Mouse (Mus musculus) hindbrain, embryonic 16.5 days (tissue): ENCODE results near the gene Bmp7. TPM values are rescaled to one million over a fixed set of nuclear protein-coding genes. Genes with fewer than 3 reads are reported as not detected.
A peak's percentile ranks its signal among the peaks of the same experiment; 100 is the strongest.

Experiments used
- ATAC-seq: fragments of 200-750 bp; cut with Nextera tagmentation; 2 replicates; pipeline ENCODE4 v1.8.0; 2017; ENCODE audit warnings: moderate TSS enrichment, moderate library complexity
- H3K27ac ChIP-seq: fragments of 300-500 bp; sonication (generic); 2 replicates; pipeline ENCODE4 v1.5.1; 2014; ENCODE audit warnings: low read depth, mild to moderate bottlenecking, control low read depth, low read length, moderate library complexity
- H3K27me3 ChIP-seq: fragments of 300-500 bp; sonication (generic); replicated peaks from 2 replicates; pipeline ENCODE4 v1.6.1; 2014; ENCODE audit warnings: low read length; ENCODE audit not compliant: control insufficient read depth, insufficient read depth
- H3K36me3 ChIP-seq: fragments of 300-500 bp; sonication (generic); 2 replicates; pipeline ENCODE4 v1.6.1; 2014; ENCODE audit warnings: mild to moderate bottlenecking, low read length, moderate library complexity, mixed read lengths; ENCODE audit not compliant: control insufficient read depth, insufficient read depth
- H3K4me1 ChIP-seq: fragments of 300-500 bp; sonication (generic); 2 replicates; pipeline ENCODE4 v1.6.1; 2014; ENCODE audit warnings: low read depth, low read length; ENCODE audit not compliant: control insufficient read depth, insufficient read depth
- H3K4me2 ChIP-seq: fragments of 300-500 bp; sonication (generic); 2 replicates; pipeline ENCODE4 v1.6.1; 2014; ENCODE audit warnings: mild to moderate bottlenecking, low read length, control low read depth, moderate library complexity
- H3K4me3 ChIP-seq: fragments of 300-500 bp; sonication (generic); 2 replicates; pipeline ENCODE4 v1.5.1; 2014; ENCODE audit warnings: mild to moderate bottlenecking, low read length, control low read depth, moderate library complexity
- H3K9ac ChIP-seq: fragments of 300-500 bp; sonication (generic); 2 replicates; pipeline ENCODE4 v1.6.1; 2014; ENCODE audit warnings: low read depth, mild to moderate bottlenecking, control low read depth, low read length, moderate library complexity
- H3K9me3 ChIP-seq: fragments of 300-500 bp; sonication (generic); 2 replicates; pipeline ENCODE4 v1.6.1; 2014; ENCODE audit warnings: mild to moderate bottlenecking, low read length, moderate library complexity; ENCODE audit not compliant: control insufficient read depth
- WGBS: fragments of 180-500 bp; shearing (Covaris S2); extraction: QIAGEN DNeasy Blood & Tissue Kit; methylation state at CpG from one replicate; pipeline ENCODE4 v1.1.7; 2014; 5-methylcytosine and 5-hydroxymethylcytosine counted together
- polyA plus RNA-seq: library from polyadenylated mRNA; unstranded; fragments of >200 nt; fragmentation: Nextera tagmentation; extraction: Ambion mirVana; gene quantifications from 2 replicates; pipeline ENCODE4 v1.2.1, GENCODE M21; 2015

Gene Bmp7
- polyA plus RNA-seq, 1 experiment from 2014 or later: 13.7 TPM

- ATAC-seq: no peak
- no peaks in the 10 kb centered on the region for H3K36me3 ChIP-seq
- 87% methylated on average over 6 of the region's 6 CpGs for WGBS
Measured at GRCm38 (mm10) chr2:172836516-172836915, 103.6 kb downstream of the Bmp7 start.

GRCm38 (mm10) chr2:172833196-172833595 is 106.9 kb downstream of the Bmp7 start:
- ATAC-seq: peak; percentile 31; the same call in 1 of the 2 replicates
- WGBS: 8% methylated on average over 2 of the region's 2 CpGs
- 0 out of 2 replicates have a peak overlapping the region, but pooled peaks have one; percentile 3 for H3K27ac ChIP-seq

More at GRCm38 (mm10) chr2:172836516-172836915, 103.6 kb downstream of the Bmp7 start:
- Histone ChIP-seq H3K9me3 (no peaks in the 10 kb centered on the region), H3K27me3 (no peaks in the 10 kb centered on the region), H3K4me2 (no peak overlapping the region), H3K27ac (no peak overlapping the region), H3K4me1 (peaks cover 4% of the 10 kb centered on the region; the same call in 1 of the 2 replicates), H3K4me3 (no peak overlapping the region), H3K9ac (no peak overlapping the region)

GRCm38 (mm10) chr2:172831762-172832161 is 108.4 kb downstream of the Bmp7 start:
- H3K4me3 ChIP-seq: no peak overlapping the region
- no peaks in the 10 kb centered on the region for H3K9me3 ChIP-seq
- no peaks in the 10 kb centered on the region for H3K36me3 ChIP-seq
- 19% methylated on average over 5 of the region's 5 CpGs for WGBS
- no peak overlapping the region for H3K9ac ChIP-seq
- no peak overlapping the region for H3K4me2 ChIP-seq
- peaks cover 2% of the 10 kb centered on the region; the same call in 1 of the 2 replicates for H3K27me3 ChIP-seq
- peak; percentile 56 for ATAC-seq
- H3K27ac ChIP-seq: no peak overlapping the region
- H3K4me1 ChIP-seq: peaks cover 4% of the 10 kb centered on the region; the same call in 1 of the 2 replicates

More at GRCm38 (mm10) chr2:172833196-172833595, 106.9 kb downstream of the Bmp7 start:
- no peak overlapping the region for H3K4me2 ChIP-seq
- H3K9ac ChIP-seq: no peak overlapping the region
- H3K36me3 ChIP-seq: no peaks in the 10 kb centered on the region
- peaks cover 2% of the 10 kb centered on the region; the same call in 1 of the 2 replicates for H3K27me3 ChIP-seq
- peaks cover 4% of the 10 kb centered on the region; the same call in 1 of the 2 replicates for H3K4me1 ChIP-seq
- no peak overlapping the region for H3K4me3 ChIP-seq
- no peaks in the 10 kb centered on the region for H3K9me3 ChIP-seq

- Histone ChIP-seq H3K27me3 (peaks cover 4% of the 10 kb centered on the region; the same call in 1 of the 2 replicates), H3K4me3 (no peak overlapping the region), H3K4me2 (no peak overlapping the region), H3K36me3 (no peaks in the 10 kb centered on the region), H3K9me3 (no peaks in the 10 kb centered on the region), H3K27ac (no peak overlapping the region), H3K4me1 (peaks cover 4% of the 10 kb centered on the region; the same call in 1 of the 2 replicates), H3K9ac (no peak overlapping the region)
- ATAC-seq: peak; percentile 72
- WGBS: 10% methylated on average over 3 of the region's 3 CpGs
Measured at GRCm38 (mm10) chr2:172831133-172831532, 109.0 kb downstream of the Bmp7 start.

GRCm38 (mm10) chr2:172828229-172828628 is 111.9 kb downstream of the Bmp7 start:
- Histone ChIP-seq H3K4me1 (peaks cover 6% of the 10 kb centered on the region), H3K27me3 (peaks cover 11% of the 10 kb centered on the region; the same call in 1 of the 2 replicates), H3K9me3 (no peaks in the 10 kb centered on the region), H3K4me2 (no peak overlapping the region), H3K4me3 (no peak overlapping the region), H3K36me3 (no peaks in the 10 kb centered on the region), H3K27ac (no peak overlapping the region), H3K9ac (no peak overlapping the region)
- ATAC-seq: no peak
- 31% methylated on average over 5 of the region's 5 CpGs for WGBS

GRCm38 (mm10) chr2:172827564-172827963 is 112.6 kb downstream of the Bmp7 start:
- Histone ChIP-seq H3K9ac (no peak overlapping the region), H3K4me1 (peaks cover 6% of the 10 kb centered on the region), H3K27me3 (peaks cover 13% of the 10 kb centered on the region), H3K27ac (no peak overlapping the region), H3K36me3 (no peaks in the 10 kb centered on the region), H3K4me3 (no peak overlapping the region), H3K4me2 (no peak overlapping the region), H3K9me3 (no peaks in the 10 kb centered on the region)
- 60% methylated on average over 7 of the region's 7 CpGs for WGBS
- no peak for ATAC-seq

- Histone ChIP-seq H3K36me3 (no peaks in the 10 kb centered on the region), H3K9ac (no peak overlapping the region), H3K27me3 (peaks cover 15% of the 10 kb centered on the region), H3K9me3 (no peaks in the 10 kb centered on the region), H3K4me1 (peaks cover 6% of the 10 kb centered on the region), H3K27ac (no peak overlapping the region), H3K4me2 (no peak overlapping the region), H3K4me3 (no peak overlapping the region)
- WGBS: 90% methylated on average over 11 of the region's 11 CpGs
- ATAC-seq: no peak
Measured at GRCm38 (mm10) chr2:172825785-172826145, 114.4 kb downstream of the Bmp7 start.

GRCm38 (mm10) chr2:172824906-172825784 is 115.0 kb downstream of the Bmp7 start:
- Histone ChIP-seq H3K9me3 (no peaks in the 10 kb centered on the region), H3K9ac (no peak overlapping the region), H3K36me3 (no peaks in the 10 kb centered on the region), H3K4me2 (peak overlapping the region; percentile 51), H3K27ac (no peak overlapping the region), H3K27me3 (peaks cover 15% of the 10 kb centered on the region), H3K4me1 (peaks cover 6% of the 10 kb centered on the region), H3K4me3 (peak overlapping the region; percentile 27)
- peak; percentile 84 for ATAC-seq
- WGBS: 18% methylated on average over 43 of the region's 43 CpGs

GRCm38 (mm10) chr2:172818631-172819230 is 121.4 kb downstream of the Bmp7 start:
- H3K27ac ChIP-seq: no peak overlapping the region
- H3K9me3 ChIP-seq: no peaks in the 10 kb centered on the region
- H3K27me3 ChIP-seq: peaks cover 8% of the 10 kb centered on the region
- no peak overlapping the region for H3K4me3 ChIP-seq
- no peak overlapping the region for H3K9ac ChIP-seq
- H3K36me3 ChIP-seq: no peaks in the 10 kb centered on the region
- no peak overlapping the region for H3K4me2 ChIP-seq
- ATAC-seq: no peak
- WGBS: 88% methylated on average over 8 of the region's 10 CpGs
- no peaks in the 10 kb centered on the region for H3K4me1 ChIP-seq
